Comparison of ENCODE assay signal across 9 mouse cellular contexts in genomic region chr7:45935114-45935513, GRCm38 (mm10). TPM values are rescaled to one million over a fixed set of nuclear protein-coding genes. Genes with fewer than 3 reads are reported as not detected.
A peak's percentile ranks its signal among the peaks of the same experiment; 100 is the strongest.
DNase-seq lines count a peak whose midpoint lies in the region; ATAC-seq and TF ChIP-seq lines count a peak whose summit lies in the region.
"Had no signal": no experiment of that assay in that cellular context is flagged by ENCODE, and none has a peak within 500 bp of the region (broad histone marks: within the 10 kb centered on the region; RNA-seq: fewer than 3 reads in every experiment).

No protein-coding gene starts in this region.

- H3K4me3 ChIP-seq in cerebellum, adult 2 months (replicated peaks; ENCODE audit: insufficient read depth, low read depth, low read length): no peak overlapping the region
- no peak overlapping the region for H3K4me3 ChIP-seq in gastrocnemius, adult 2 months
- H3K4me3 ChIP-seq in kidney, embryonic 16.5 days (ENCODE audit: low read length): no peak overlapping the region
- no peak overlapping the region for H3K4me3 ChIP-seq in spleen, adult 2 months (ENCODE audit: extremely low read depth, insufficient read depth, insufficient read length)
- H3K4me3 ChIP-seq: limb, embryonic 15.5 days had no signal

- intact Hi-C loops in gastrocnemius, adult 2 months (cut with DNase I): loop anchor here (1.0 to 5.0 kb wide), 2 partner anchors 63 to 198 kb away; partner anchors contain the start of gene Kdelr1

- H3K4me2 ChIP-seq in kidney, embryonic 16.5 days (replicated peaks; ENCODE audit: low read depth, low read length): no peak overlapping the region
- H3K4me2 ChIP-seq: limb, embryonic 15.5 days had no signal

- no peak overlapping the region for H3K27ac ChIP-seq in cerebellum, adult 2 months (ENCODE audit: insufficient read depth, low read length)
- H3K27ac ChIP-seq in gastrocnemius, adult 2 months: no peak overlapping the region
- H3K27ac ChIP-seq in kidney, embryonic 16.5 days (ENCODE audit: low read length): no peak overlapping the region
- H3K27ac ChIP-seq in spleen, adult 2 months (ENCODE audit: insufficient read depth, low read length): no peak overlapping the region
- H3K27ac ChIP-seq: limb, embryonic 15.5 days had no signal

- no peaks in the 10 kb centered on the region for H3K4me1 ChIP-seq in cerebellum, adult 2 months (ENCODE audit: control insufficient read depth, insufficient read depth, low read length)
- H3K4me1 ChIP-seq in kidney, embryonic 16.5 days (ENCODE audit: insufficient read depth, low read length): no peaks in the 10 kb centered on the region
- H3K4me1 ChIP-seq in spleen, adult 2 months (ENCODE audit: control insufficient read depth, insufficient read depth, insufficient read length): no peaks in the 10 kb centered on the region
- H3K4me1 ChIP-seq: limb, embryonic 15.5 days had no signal

- peak; percentile 71 for DNase-seq in gastrocnemius, adult 18-20 months (ENCODE audit: low spot score)
- DNase-seq in gastrocnemius, postnatal 25 days: no peak
- DNase-seq in cerebellum, adult 2 months: peak; percentile 42 to 60
- peak; percentile 71 for DNase-seq in gastrocnemius, adult 2 months
- DNase-seq in lung, postnatal 14 days: peak; percentile 78
- DNase-seq in spleen, adult 2 months (ENCODE audit: low read depth in 1 of 2, low spot score in 2 of 2): peak; percentile 59 to 71

- peak; percentile 83 for TF ChIP-seq CTCF in cerebellum, adult 2 months (IDR thresholded peaks at IDR 0.05; ENCODE audit: borderline replicate concordance, insufficient read depth, low read depth, low read length)
- peak; percentile 80 for TF ChIP-seq CTCF in gastrocnemius, adult 2 months (IDR thresholded peaks at IDR 0.05)
- TF ChIP-seq CTCF in spleen, adult 2 months (IDR thresholded peaks at IDR 0.05; ENCODE audit: extremely low read depth, insufficient read depth, insufficient read length, insufficient replicate concordance): peak; percentile 77; the same call in 1 of the 2 replicates

- H3K27me3 ChIP-seq in cerebellum, adult 2 months (ENCODE audit: control insufficient read depth, insufficient read depth, low read length): no peaks in the 10 kb centered on the region
- H3K27me3 ChIP-seq in kidney, embryonic 16.5 days (ENCODE audit: insufficient read depth, low read length): no peaks in the 10 kb centered on the region
- H3K27me3 ChIP-seq in spleen, adult 2 months (ENCODE audit: control insufficient read depth, insufficient read depth, low read length): no peaks in the 10 kb centered on the region
- H3K27me3 ChIP-seq: limb, embryonic 15.5 days had no signal

- peaks cover 9% of the 10 kb centered on the region; the same call in 1 of the 2 replicates for H3K9me3 ChIP-seq in kidney, embryonic 16.5 days (ENCODE audit: low read length)
- H3K9me3 ChIP-seq: limb, embryonic 15.5 days had no signal

- 0 out of 2 replicates have a peak, but pooled peaks cover 10% of the 10 kb centered on the region for H3K36me3 ChIP-seq in kidney, embryonic 16.5 days (ENCODE audit: insufficient read depth, low read length)
- H3K36me3 ChIP-seq in spleen, adult 2 months (ENCODE audit: control insufficient read depth, insufficient read depth, low read length): no peaks in the 10 kb centered on the region
- H3K36me3 ChIP-seq: limb, embryonic 15.5 days had no signal

- no peak overlapping the region for H3K9ac ChIP-seq in kidney, embryonic 16.5 days (replicated peaks; ENCODE audit: low read length)
- H3K9ac ChIP-seq: limb, embryonic 15.5 days had no signal

- ATAC-seq in CD4-positive, CD25-positive, alpha-beta regulatory T cell, adult 4 months: peak; percentile 87
- peak; percentile 67; the same call in 1 of the 2 replicates for ATAC-seq in kidney, embryonic 16.5 days (ENCODE audit: low FRiP score, low TSS enrichment)

- no peak for TF ChIP-seq POLR2A in cerebellum, adult 2 months (IDR thresholded peaks at IDR 0.05; ENCODE audit: borderline replicate concordance, insufficient read depth, low read length)
- TF ChIP-seq POLR2A in spleen, adult 2 months (IDR thresholded peaks at IDR 0.05; ENCODE audit: low read depth, low read length): no peak

- 9% methylated on average over 7 of the region's 7 CpGs for WGBS in cerebellum, adult 2 months
- 23% methylated on average over 7 of the region's 7 CpGs for WGBS in kidney, embryonic 16.5 days
- WGBS in spleen, adult 2 months: 11% methylated on average over 7 of the region's 7 CpGs

RNA-seq across cellular contexts. Expression of gene Ccdc114, which starts 11.2 kb away (rescaled TPM):
- under 1 TPM; 0.18 to 0.21 TPM for total RNA-seq in gastrocnemius, adult 18-20 months (2021)
- under 1 TPM; 0.46 to 0.67 TPM for total RNA-seq in gastrocnemius, postnatal 25 days (2021)
- 1 to 10 TPM; 2.9 to 3.7 TPM for polyA plus RNA-seq in CD4-positive, CD25-positive, alpha-beta regulatory T cell, adult 4 months (2017; shearing (Covaris generic))
- polyA plus RNA-seq in cerebellum, adult 2 months (2012; rRNA removed): 3.4 and 5.1 TPM in 2 replicates
- under 1 TPM; 0.28 to 0.45 TPM for total RNA-seq in gastrocnemius, adult 2 months (2021)
- 11.7 and 11.8 TPM in 2 replicates for polyA plus RNA-seq in kidney, embryonic 16.5 days (2015; fragmentation: Nextera tagmentation; extraction: Ambion mirVana)
- 1.7 TPM in 2 replicates for polyA plus RNA-seq in spleen, adult 2 months (2012; rRNA removed)

RNA-seq across cellular contexts. Expression of gene Emp3, which starts 13.9 kb away (rescaled TPM):
- 10 to 100 TPM in 1 of 2 experiments, 1 to 10 TPM in 1; 7.8 to 15.1 TPM for total RNA-seq in gastrocnemius, adult 18-20 months (2021)
- 10 to 100 TPM; 13.2 to 17.0 TPM for total RNA-seq in gastrocnemius, postnatal 25 days (2021)
- polyA plus RNA-seq in CD4-positive, CD25-positive, alpha-beta regulatory T cell, adult 4 months (2017; shearing (Covaris generic)): 100 to 1,000 TPM; 575 to 614 TPM
- 5.4 and 6.5 TPM in 2 replicates for polyA plus RNA-seq in cerebellum, adult 2 months (2012; rRNA removed)
- total RNA-seq in gastrocnemius, adult 2 months (2021): 10 to 100 TPM in 1 of 2 experiments, 1 to 10 TPM in 1; 7.7 to 18.2 TPM
- polyA plus RNA-seq in kidney, embryonic 16.5 days (2015; fragmentation: Nextera tagmentation; extraction: Ambion mirVana): 187 and 216 TPM in 2 replicates
- 245 and 301 TPM in 2 replicates for polyA plus RNA-seq in spleen, adult 2 months (2012; rRNA removed)

RNA-seq across cellular contexts. Expression of gene Tmem143, which starts 38.4 kb away (rescaled TPM):
- 10 to 100 TPM; 56.7 to 59.4 TPM for total RNA-seq in gastrocnemius, adult 18-20 months (2021)
- total RNA-seq in gastrocnemius, postnatal 25 days (2021): 10 to 100 TPM; 53.2 to 62.5 TPM
- polyA plus RNA-seq in CD4-positive, CD25-positive, alpha-beta regulatory T cell, adult 4 months (2017; shearing (Covaris generic)): 1 to 10 TPM; 5.9 to 8.9 TPM
- 42.0 and 46.5 TPM in 2 replicates for polyA plus RNA-seq in cerebellum, adult 2 months (2012; rRNA removed)
- 10 to 100 TPM; 51.3 to 66.3 TPM for total RNA-seq in gastrocnemius, adult 2 months (2021)
- polyA plus RNA-seq in kidney, embryonic 16.5 days (2015; fragmentation: Nextera tagmentation; extraction: Ambion mirVana): 7.1 and 8.4 TPM in 2 replicates
- polyA plus RNA-seq in spleen, adult 2 months (2012; rRNA removed): 16.6 and 24.5 TPM in 2 replicates

RNA-seq across cellular contexts. Expression of gene Syngr4, which starts 38.6 kb away (rescaled TPM):
- total RNA-seq in gastrocnemius, adult 18-20 months (2021): not detected
- total RNA-seq in gastrocnemius, postnatal 25 days (2021): not detected
- not detected for polyA plus RNA-seq in CD4-positive, CD25-positive, alpha-beta regulatory T cell, adult 4 months (2017; shearing (Covaris generic))
- polyA plus RNA-seq in cerebellum, adult 2 months (2012; rRNA removed): not detected in 2 replicates
- not detected for total RNA-seq in gastrocnemius, adult 2 months (2021)
- polyA plus RNA-seq in kidney, embryonic 16.5 days (2015; fragmentation: Nextera tagmentation; extraction: Ambion mirVana): 1.5 and 1.8 TPM in 2 replicates
- 0.28 and 0.56 TPM in 2 replicates for polyA plus RNA-seq in spleen, adult 2 months (2012; rRNA removed)

RNA-seq across cellular contexts. Expression of gene Grin2d, which starts 56.9 kb away (rescaled TPM):
- total RNA-seq in gastrocnemius, adult 18-20 months (2021): under 1 TPM; 0.11 to 0.17 TPM
- under 1 TPM; 0.32 to 0.46 TPM for total RNA-seq in gastrocnemius, postnatal 25 days (2021)
- polyA plus RNA-seq in CD4-positive, CD25-positive, alpha-beta regulatory T cell, adult 4 months (2017; shearing (Covaris generic)): under 1 TPM in 1 of 2 experiments, not detected in 1; 0.23 TPM
- polyA plus RNA-seq in cerebellum, adult 2 months (2012; rRNA removed): 14.9 and 16.4 TPM in 2 replicates
- total RNA-seq in gastrocnemius, adult 2 months (2021): under 1 TPM; 0.13 to 0.14 TPM
- 0.19 and 0.25 TPM in 2 replicates for polyA plus RNA-seq in kidney, embryonic 16.5 days (2015; fragmentation: Nextera tagmentation; extraction: Ambion mirVana)
- polyA plus RNA-seq in spleen, adult 2 months (2012; rRNA removed): 0.68 and 1.2 TPM in 2 replicates

Comparison
In these comparisons a context has a peak if more than half of its experiments do, and no peak if none do; other contexts are left out.
1. RNA of gene Emp3, which starts 13.9 kb away (polyA plus RNA-seq): 575 to 614 TPM in CD4-positive, CD25-positive, alpha-beta regulatory T cell, adult 4 months, 245 to 301 TPM in spleen, adult 2 months and 187 to 216 TPM in kidney, embryonic 16.5 days; 5.4 to 6.5 TPM in cerebellum, adult 2 months; every median in the first group is over 10 times any median in the second.
2. Peak in every context shown above with its lines, with median percentiles within 50 percentile points of each other: CTCF ChIP-seq.